Mouse (Mus musculus): ENCODE results near the gene Nat8f1. TPM values are rescaled to one million over a fixed set of nuclear protein-coding genes. Genes with fewer than 3 reads are reported as not detected.

Nat8f1 gene
- 4.8 and 4.9 TPM in 2 replicates for polyA plus RNA-seq (2012; rRNA removed)

DNA sequence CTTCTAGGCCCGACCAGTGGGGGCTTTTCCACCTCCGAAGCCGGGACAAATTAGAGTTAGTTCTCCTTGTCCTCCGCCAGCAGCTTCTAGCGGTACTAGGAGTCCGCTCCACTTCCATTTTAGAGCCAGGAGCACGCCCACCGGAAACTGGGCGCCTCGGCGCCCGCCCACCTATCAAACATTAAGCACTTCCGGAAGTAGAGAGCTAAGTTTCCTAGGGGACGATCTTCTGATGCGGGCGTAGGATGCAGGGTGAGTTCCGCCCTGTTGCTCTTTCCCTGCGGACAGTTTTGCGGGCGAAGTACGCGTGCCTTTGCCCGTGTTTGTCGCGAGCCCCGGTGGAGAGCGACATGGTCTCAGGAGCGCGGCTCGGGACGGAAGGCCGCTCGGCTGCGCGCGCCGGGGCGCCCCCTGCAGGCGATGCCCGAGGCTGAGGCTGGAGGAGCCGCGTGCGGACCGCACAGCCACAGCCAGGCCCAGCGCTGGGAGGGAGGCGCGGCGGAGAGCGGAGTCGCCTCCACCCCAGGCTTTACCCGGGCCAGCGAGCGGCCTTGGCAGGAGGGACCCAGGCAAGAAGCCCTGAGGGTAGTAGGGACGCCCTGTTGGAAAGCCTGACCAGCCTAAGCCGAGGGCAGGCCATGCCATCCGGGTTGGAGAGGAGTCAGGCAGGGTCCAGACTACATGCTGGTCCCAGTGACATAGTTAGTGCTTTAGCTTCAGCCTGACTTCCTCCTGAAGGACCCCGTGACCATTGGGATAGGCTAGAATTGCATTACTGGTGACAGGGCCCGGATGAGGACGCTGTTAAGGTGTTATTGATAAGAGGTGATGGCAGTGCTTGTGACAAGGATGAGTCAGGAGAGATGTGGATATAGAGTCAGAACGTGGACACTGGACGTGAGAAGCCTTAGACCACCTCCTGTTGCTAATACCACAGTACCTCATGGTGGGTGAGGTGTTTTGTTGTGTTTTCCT, at the start of gene Nat8f1:
Nat8f1 (minus strand) TSS at position 149 of the 975 bp plus-strand sequence.

DNA sequence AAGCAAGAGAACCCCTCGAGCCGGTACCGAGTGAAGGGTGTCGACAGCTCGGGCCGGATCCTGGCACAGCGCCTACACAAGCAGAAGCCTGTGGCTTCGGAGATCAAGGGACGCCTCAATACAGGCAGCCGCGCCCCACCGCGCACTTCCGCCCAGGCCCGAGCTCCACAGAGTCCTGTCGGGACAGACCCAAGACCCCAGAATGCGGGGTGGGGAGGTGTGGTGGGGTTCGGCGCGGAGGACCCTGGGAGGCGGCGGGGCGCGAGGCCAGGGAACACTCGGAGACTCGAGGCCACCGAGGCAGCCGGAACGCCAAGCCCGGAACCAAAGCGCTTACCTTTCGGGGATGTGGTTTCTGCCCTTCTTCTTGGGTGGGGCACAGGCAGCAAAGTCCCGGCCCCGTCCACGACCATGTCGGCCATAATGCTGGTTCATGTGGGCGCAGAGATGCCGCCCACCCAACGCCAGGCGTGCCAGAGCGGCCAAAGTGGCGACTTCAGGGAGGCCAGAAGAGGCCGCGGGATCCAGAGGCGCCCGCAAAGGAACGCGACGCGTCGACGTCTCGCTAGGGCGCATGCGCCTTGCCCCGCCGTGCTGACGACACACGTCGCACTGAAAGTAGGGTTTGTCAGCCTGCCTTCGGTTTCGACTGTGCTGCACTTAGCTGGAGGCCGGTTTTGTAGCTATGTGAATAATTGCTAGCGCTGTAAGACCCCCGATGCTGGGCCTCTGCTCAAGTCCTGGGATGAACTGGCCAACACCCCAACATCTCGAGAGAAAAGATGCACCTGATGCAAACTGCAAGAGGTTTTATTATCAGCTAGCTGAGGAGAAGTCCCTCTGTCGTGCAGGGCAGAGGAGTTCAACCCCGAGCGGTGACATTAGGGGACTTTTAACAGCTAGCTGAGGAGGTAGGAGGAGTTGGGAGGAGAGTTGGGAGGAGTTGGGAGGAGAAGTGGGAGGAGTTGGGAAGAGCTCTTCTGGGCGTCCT, 45.9 kb upstream of the Nat8f1 start, which contains the start of gene Dusp11:
Dusp11 (minus strand) TSS at position 567 of the 991 bp plus-strand sequence.

DNA sequence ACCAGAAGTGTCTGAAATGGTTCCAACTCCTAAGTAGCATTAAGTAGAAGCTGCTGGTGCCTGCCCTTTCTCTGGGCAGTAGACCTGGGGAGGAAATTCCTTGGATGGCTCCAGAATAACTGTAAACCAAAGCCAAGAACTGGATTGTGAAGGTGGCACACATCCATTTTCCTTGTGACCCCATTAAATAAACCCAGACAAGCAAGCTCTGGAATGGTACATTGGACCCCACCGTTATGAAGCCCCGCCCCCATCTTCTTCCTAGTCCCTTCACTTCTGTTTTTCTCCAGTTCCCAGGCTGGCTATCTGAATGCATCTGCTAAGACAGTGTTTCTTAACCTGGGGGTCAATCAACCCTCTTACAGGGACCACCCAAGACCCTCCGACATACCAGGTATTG, 3.9 kb downstream of the Nat8f1 start, which contains the start of gene Tprkb:
Tprkb (plus strand) TSS at position 279 of the 400 bp plus-strand sequence.

DNA sequence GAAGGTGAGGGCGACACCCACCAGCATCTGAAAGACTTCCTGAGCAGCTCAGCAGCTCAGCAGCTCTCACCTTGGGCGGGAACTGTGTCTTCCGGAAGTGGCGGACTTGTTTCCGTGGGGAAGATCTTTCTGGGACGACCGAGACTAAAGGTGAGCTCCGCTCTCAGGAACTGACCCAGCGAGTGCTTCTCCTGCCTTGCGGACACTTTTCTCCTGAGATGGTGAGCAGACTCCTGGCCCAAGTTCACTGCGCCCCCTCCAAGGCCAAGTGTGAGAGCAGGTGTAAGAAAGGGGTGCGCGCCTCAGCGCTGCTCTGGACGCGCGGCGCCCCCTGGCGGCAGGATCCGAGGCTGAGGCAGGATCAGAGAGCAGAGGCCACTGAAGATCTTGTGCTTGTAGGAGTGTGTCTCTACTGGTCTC, 10.8 kb downstream of the Nat8f1 start, which contains the start of gene Nat8f4:
Nat8f4 (minus strand) TSS at position 243 of the 420 bp plus-strand sequence.

DNA sequence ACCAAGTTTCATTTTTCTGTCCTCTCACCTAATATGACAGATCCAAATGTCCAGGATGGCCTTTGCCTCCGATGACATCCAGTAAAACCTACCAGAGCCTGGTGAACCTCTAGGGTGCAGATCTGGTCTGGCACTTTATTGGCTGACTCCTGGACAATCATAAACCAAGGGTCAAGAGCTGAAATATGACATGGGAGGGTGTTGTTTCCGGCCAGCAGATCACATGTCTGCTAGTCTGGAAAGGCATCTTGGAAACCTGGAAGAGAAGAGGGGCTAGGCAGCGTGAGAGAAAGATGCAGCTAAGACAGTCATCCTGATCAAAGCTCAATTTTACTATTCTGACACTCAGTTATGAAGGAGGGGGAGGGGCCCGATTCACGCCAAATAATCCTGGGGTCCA, 46.5 kb downstream of the Nat8f1 start, which contains the start of gene Nat8f2:
Nat8f2 (minus strand) TSS at position 153 of the 400 bp plus-strand sequence.

Other genes with a start within 250 kb of the Nat8f1 start
- 2.4 TPM in 1 of 2 replicates, not detected in the other for gene Nat8f7, start 202.5 kb downstream of the Nat8f1 start, polyA plus RNA-seq (2012; rRNA removed)
- 0.24 and 0.26 TPM in 2 replicates for gene Nat8f3, start 149.9 kb downstream of the Nat8f1 start, polyA plus RNA-seq (2012; rRNA removed)
- gene Nat8f6, start 94.7 kb downstream of the Nat8f1 start, polyA plus RNA-seq (2012; rRNA removed): 0.35 TPM in 1 of 2 replicates, not detected in the other
- 0.29 TPM in 1 of 2 replicates, not detected in the other for gene Nat8f5, start 94.7 kb downstream of the Nat8f1 start, polyA plus RNA-seq (2012; rRNA removed)
- gene Nat8, start 83.6 kb downstream of the Nat8f1 start, polyA plus RNA-seq (2012; rRNA removed): 0.06 and 0.39 TPM in 2 replicates
- gene Nat8f2, start 46.5 kb downstream of the Nat8f1 start, polyA plus RNA-seq (2012; rRNA removed): not detected in 2 replicates
- gene Nat8f4, start 10.8 kb downstream of the Nat8f1 start, polyA plus RNA-seq (2012; rRNA removed): 0.37 TPM in 2 replicates
- 4.3 and 7.4 TPM in 2 replicates for gene Tprkb, start 3.8 kb downstream of the Nat8f1 start, polyA plus RNA-seq (2012; rRNA removed)
- 17.4 and 20.1 TPM in 2 replicates for gene Dusp11, start 46.0 kb upstream of the Nat8f1 start, polyA plus RNA-seq (2012; rRNA removed)
- not detected in 2 replicates for gene Figla, start 100.5 kb upstream of the Nat8f1 start, polyA plus RNA-seq (2012; rRNA removed)
- 0.50 and 0.77 TPM in 2 replicates for gene Add2, start 113.0 kb upstream of the Nat8f1 start, polyA plus RNA-seq (2012; rRNA removed)

Data from stomach, adult 2 months (tissue).